Mouse (Mus musculus) intestine, embryonic 16.5 days (tissue): ENCODE measurements around the gene Ski. TPM values are rescaled to one million over a fixed set of nuclear protein-coding genes. Genes with fewer than 3 reads are reported as not detected.

ENCODE experiments used
- ATAC-seq: fragments of 200-750 bp; cut with Nextera tagmentation; 2 replicates; pipeline ENCODE4 v1.8.0; 2017; ENCODE audit warnings: moderate TSS enrichment, moderate library complexity
- H3K27ac ChIP-seq: fragments of 300-500 bp; sonication (generic); 2 replicates; pipeline ENCODE4 v1.5.1; 2014; ENCODE audit warnings: mild to moderate bottlenecking, low read length
- H3K27me3 ChIP-seq: fragments of 300-500 bp; sonication (generic); replicated peaks from 2 replicates; pipeline ENCODE4 v1.6.1; 2014; ENCODE audit warnings: low read length, control low read depth, mixed read lengths; ENCODE audit not compliant: control insufficient read depth, insufficient read depth
- H3K36me3 ChIP-seq: fragments of 300-500 bp; sonication (generic); 2 replicates; pipeline ENCODE4 v1.6.1; 2014; ENCODE audit warnings: low read length, control low read depth; ENCODE audit not compliant: control insufficient read depth, insufficient read depth
- H3K4me1 ChIP-seq: fragments of 300-500 bp; sonication (generic); 2 replicates; pipeline ENCODE4 v1.6.1; 2014; ENCODE audit warnings: low read length, control low read depth, mixed read lengths; ENCODE audit not compliant: control insufficient read depth, insufficient read depth
- H3K4me2 ChIP-seq: fragments of 300-500 bp; sonication (generic); 2 replicates; pipeline ENCODE4 v1.6.1; 2014; ENCODE audit warnings: low read depth, low read length, control low read depth
- H3K4me3 ChIP-seq: fragments of 300-500 bp; sonication (generic); 2 replicates; pipeline ENCODE4 v1.5.1; 2014; ENCODE audit warnings: mild to moderate bottlenecking, low read length
- H3K9ac ChIP-seq: fragments of 300-500 bp; sonication (generic); 2 replicates; pipeline ENCODE4 v1.6.1; 2014; ENCODE audit warnings: low read depth, low read length
- H3K9me3 ChIP-seq: fragments of 300-500 bp; sonication (generic); 2 replicates; pipeline ENCODE4 v1.6.1; 2016; ENCODE audit warnings: low read length, control low read depth; ENCODE audit not compliant: control insufficient read depth
- WGBS: fragments of 180-500 bp; shearing (Covaris S2); extraction: QIAGEN DNeasy Blood & Tissue Kit; methylation state at CpG from one replicate; pipeline ENCODE4 v1.1.7; 2014; 5-methylcytosine and 5-hydroxymethylcytosine counted together
- polyA plus RNA-seq: library from polyadenylated mRNA; unstranded; fragments of >200 nt; fragmentation: Nextera tagmentation; extraction: Ambion mirVana; gene quantifications from 2 replicates; pipeline ENCODE4 v1.2.1, GENCODE M21; 2015

Ski gene
- polyA plus RNA-seq, 1 experiment from 2014 or later, result 11.4 TPM

DNA sequence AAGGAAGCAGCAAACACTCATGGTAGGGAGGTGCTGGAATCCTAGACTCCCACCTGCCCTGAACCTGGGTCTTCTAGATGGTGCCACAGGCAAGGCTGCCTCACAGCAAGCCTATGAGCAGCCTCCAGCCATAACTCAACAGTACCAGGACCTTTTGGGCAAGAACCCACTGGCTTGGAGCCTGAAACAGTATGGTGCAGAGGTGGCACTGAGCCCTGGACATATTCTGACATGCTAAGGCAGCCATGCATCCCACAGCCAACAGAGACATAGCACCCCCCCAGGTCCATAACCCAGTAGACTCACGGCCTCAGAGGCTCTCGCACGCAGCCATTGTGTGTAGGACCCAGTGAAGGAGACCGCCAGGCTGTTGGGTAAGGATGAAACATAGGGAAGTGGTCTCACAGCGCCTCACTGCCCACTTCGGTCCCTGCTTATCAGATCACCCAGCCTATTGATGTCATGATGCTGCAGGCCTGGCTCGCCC is 87.7 kb downstream of the Ski start:
- no peak for ATAC-seq
- H3K27ac ChIP-seq, result no peak overlapping the region
- WGBS, result 88% methylated on average over 7 of the region's 7 CpGs

DNA sequence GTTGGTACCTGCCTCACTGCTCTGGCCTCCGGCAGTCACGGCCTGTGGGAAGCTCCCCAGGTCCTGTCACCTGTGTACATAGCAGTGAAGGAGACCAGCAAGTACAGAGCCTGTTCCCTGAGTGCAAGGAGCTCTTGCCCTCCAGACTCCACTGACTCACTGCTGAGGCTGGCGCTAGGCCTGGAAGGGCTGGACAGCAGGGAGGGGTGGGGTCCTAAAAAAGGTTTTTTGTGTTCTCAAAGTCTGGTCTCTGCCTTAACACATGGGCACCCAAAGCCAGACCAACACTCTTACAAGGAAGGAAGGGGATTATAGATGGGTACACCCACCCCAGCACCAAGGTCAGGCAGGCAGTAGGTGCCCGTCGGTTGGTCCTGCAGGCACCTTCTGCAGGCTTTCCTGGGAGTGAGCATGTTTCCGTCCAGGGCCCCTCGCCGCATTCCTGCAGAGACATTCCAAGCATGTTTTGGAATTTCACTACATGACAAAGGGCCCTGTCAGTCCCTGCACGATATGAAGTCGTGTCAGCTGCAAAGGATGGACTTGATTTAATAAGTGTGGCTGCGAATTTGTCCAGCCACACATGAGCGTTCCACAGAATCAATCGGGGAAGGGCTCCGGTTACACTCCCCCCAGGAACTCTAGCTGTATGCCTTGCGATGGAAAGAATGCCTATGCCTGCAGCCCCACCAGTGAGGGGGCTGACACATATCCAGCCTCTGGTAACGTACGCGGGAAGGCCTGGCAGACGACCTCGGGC is 88.6 kb downstream of the Ski start:
- Histone ChIP-seq H3K27ac (peak overlapping the region; percentile 56; the same call in 1 of the 2 replicates), H3K4me3 (no peak overlapping the region), H3K4me2 (no peak overlapping the region), H3K27me3 (no peaks in the 10 kb centered on the region), H3K9ac (peak overlapping the region; percentile 36; the same call in 1 of the 2 replicates), H3K9me3 (no peaks in the 10 kb centered on the region), H3K36me3 (no peaks in the 10 kb centered on the region), H3K4me1 (peaks cover 30% of the 10 kb centered on the region)
- WGBS, result 36% methylated on average over 20 of the region's 20 CpGs
- ATAC-seq, result peak; percentile 47

More for the DNA sequence above, 87.7 kb downstream of the Ski start:
- peaks cover 28% of the 10 kb centered on the region for H3K4me1 ChIP-seq
- H3K27me3 ChIP-seq, result no peaks in the 10 kb centered on the region
- H3K4me2 ChIP-seq, result no peak overlapping the region
- H3K9me3 ChIP-seq, result no peaks in the 10 kb centered on the region
- H3K9ac ChIP-seq, result no peak overlapping the region
- no peaks in the 10 kb centered on the region for H3K36me3 ChIP-seq
- H3K4me3 ChIP-seq, result no peak overlapping the region

DNA sequence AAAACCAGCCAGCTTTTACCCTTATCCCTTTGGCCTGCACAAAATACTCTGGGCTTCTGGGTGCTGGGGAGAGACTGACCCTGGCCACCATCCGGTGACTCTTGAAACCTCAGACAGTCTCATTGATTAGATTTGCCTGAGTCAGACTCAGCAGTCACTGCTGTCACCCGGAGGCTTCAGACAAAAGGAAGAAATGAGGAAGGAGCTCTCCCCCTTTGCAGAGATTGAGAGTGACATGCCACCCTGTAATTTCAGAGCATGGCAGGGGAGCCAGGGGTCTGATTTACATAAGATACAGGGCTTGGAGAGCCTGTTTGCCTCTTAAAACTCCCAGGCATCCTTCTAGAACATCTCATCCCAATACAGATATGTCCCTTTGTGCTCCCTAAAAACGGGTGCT is 89.2 kb downstream of the Ski start:
- WGBS, result 49% methylated on average over 3 of the region's 3 CpGs
- Histone ChIP-seq H3K4me2 (no peak overlapping the region), H3K4me1 (peaks cover 30% of the 10 kb centered on the region), H3K9me3 (no peaks in the 10 kb centered on the region), H3K4me3 (no peak overlapping the region), H3K27me3 (no peaks in the 10 kb centered on the region), H3K36me3 (no peaks in the 10 kb centered on the region), H3K27ac (peak overlapping the region; percentile 56; the same call in 1 of the 2 replicates), H3K9ac (0 out of 2 replicates have a peak overlapping the region, but pooled peaks have one; percentile 36)
- no peak for ATAC-seq

DNA sequence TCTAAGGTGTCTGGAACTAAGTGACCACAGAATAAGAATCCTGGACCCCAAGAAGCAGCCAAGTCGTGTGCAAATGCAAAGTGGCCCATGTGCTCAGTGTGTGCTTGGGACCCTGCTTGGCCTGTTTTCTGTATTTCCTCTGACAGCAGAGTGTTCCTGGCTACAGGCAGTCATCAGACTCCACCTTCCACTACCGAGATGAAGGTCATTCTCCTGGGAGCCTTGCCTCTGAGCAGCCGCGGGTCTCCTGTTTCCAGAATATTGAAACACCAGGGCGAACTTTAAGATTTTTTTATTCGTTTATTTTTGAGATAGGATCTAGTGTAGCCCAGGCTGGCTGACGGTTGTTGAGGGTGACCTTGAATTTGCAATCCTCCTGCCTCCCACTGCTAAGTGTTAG is 91.8 kb downstream of the Ski start:
- Histone ChIP-seq H3K27me3 (no peaks in the 10 kb centered on the region), H3K4me3 (no peak overlapping the region), H3K36me3 (no peaks in the 10 kb centered on the region), H3K9me3 (no peaks in the 10 kb centered on the region), H3K9ac (peak overlapping the region; percentile 40; the same call in 1 of the 2 replicates), H3K4me1 (peaks cover 25% of the 10 kb centered on the region), H3K27ac (peak overlapping the region; percentile 61), H3K4me2 (no peak overlapping the region)
- ATAC-seq, result no peak
- WGBS, result 57% methylated on average over 7 of the region's 7 CpGs

DNA sequence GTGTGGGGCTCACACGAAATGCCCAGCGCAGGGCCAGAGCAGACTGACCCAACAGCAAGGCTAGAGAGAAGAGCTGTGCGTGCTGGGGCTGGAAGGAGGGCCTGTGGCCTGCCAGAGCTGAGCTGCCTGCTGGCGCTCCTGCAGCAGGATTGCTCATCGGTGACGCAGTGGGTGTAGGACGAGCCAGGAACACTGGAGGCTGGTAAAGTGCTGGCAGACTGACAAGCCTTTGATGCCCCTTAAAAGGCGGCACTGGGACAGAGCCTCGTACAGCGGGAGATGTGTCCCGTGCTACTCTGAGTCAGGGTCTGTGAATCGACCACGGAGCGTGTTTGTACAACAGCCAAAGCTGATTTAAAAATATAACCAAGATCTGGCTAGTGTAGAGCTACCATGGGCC is 92.4 kb downstream of the Ski start:
- 71% methylated on average over 14 of the region's 14 CpGs for WGBS
- H3K9ac ChIP-seq, result peak overlapping the region; percentile 40; the same call in 1 of the 2 replicates
- ATAC-seq, result no peak; the same call in 1 of the 2 replicates

DNA sequence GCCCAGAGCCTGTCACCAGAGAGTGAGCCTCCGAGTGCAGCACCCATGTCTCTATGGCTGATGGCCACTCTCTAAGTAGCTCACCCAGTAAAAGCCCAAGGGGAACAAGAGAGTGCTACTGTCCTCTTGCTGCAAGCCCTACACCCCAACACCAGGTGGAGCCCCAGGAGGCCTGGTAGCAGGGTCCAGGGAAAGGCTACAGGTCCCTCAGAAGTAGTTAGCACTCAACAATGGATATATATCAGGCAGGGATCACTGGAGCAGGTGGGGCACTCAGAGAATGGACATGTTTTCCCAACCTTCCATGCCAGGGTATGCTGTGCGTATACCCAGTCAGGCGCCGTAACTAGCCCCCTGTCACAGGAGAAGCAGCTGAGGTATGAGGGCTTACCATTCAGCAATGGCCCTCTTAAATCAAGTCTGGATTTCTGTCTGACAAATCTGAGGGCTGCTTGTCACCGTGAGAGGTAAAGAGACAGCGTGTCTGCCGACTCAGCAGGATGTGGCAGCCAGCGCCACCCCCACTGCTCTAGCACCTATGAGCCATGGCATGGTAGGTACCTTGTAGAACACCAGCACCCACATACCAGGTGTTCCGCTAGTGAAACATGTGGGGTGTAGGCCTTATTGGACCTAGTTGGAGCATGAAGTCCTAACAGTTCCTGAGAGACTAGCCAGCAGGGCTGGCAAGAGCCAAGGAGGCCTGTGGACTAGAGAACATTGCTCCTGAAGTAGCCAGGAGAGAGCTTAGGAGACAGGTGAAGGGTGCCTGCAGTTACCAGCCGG is 93.1 kb downstream of the Ski start:
- peak overlapping the region; percentile 40; the same call in 1 of the 2 replicates for H3K9ac ChIP-seq
- H3K27ac ChIP-seq, result peak overlapping the region; percentile 65
- H3K4me1 ChIP-seq, result peaks cover 28% of the 10 kb centered on the region
- H3K9me3 ChIP-seq, result no peaks in the 10 kb centered on the region
- ATAC-seq, result no peak
- H3K4me2 ChIP-seq, result no peak overlapping the region
- H3K36me3 ChIP-seq, result no peaks in the 10 kb centered on the region
- no peaks in the 10 kb centered on the region for H3K27me3 ChIP-seq
- 90% methylated on average over 10 of the region's 10 CpGs for WGBS
- H3K4me3 ChIP-seq, result no peak overlapping the region

More for the DNA sequence above, 92.4 kb downstream of the Ski start:
- peak overlapping the region; percentile 65 for H3K27ac ChIP-seq
- H3K4me3 ChIP-seq, result no peak overlapping the region
- no peaks in the 10 kb centered on the region for H3K9me3 ChIP-seq
- H3K4me1 ChIP-seq, result peaks cover 24% of the 10 kb centered on the region
- H3K27me3 ChIP-seq, result no peaks in the 10 kb centered on the region
- no peaks in the 10 kb centered on the region for H3K36me3 ChIP-seq
- H3K4me2 ChIP-seq, result no peak overlapping the region

DNA sequence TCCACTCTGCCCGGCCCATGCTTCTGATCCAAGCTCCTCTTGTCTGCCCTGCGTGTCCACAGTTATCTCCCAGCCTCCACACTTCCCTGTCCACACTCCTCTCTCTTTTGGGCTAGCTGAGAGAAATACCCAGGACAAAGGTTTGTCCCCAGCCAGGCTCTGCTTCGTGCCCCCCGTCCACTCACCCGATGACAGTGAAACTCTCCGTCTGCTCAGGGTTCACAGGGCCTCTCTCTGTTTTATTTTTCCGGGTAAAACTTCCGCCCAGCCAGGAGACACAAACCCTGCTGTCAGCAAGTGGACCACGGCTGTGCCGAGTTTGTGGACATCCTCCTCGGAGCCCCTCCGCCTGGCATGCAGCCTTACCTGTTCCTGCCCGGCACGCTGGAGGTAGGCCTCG is 94.0 kb downstream of the Ski start:
- ATAC-seq, result no peak

DNA sequence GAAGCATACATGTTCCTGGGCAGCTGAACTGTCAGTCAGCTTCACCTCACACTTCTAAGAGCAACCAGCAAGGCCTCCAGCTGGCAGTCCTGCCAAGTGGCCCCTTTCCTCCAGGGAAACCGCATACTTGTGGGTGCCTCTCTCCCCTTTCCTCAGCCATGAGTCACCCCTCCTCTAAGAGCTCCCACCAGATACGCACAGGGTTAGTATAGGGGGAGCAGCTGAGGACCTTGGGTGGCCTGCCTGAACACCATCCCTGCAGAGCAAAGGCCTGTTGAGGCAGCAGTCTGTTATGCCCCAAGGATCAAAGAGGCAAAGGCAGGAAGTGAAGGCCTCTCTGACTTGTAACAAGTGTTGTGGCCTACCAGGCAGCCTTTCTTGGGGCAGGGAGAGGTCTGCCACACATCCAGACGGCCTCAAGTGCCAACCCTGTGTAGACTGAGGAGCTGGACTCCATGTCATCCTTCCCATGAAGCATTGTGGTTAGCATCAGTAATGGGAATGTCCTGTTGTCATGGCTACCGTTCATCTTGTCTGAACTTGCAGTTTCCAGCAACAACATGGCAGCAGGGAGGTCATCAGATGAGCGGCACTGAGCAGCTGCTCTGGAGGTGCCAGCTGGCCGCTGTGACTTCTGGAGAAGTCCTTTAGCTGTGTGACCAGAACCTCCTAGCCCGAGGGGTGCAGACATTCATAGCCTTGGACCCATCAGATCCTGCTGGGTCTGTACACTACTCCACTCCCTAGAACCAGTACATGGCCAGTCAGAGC is 95.6 kb downstream of the Ski start:
- Histone ChIP-seq H3K9ac (no peak overlapping the region), H3K27ac (no peak overlapping the region)
- WGBS, result 79% methylated on average over 7 of the region's 7 CpGs

More for the DNA sequence above, 94.0 kb downstream of the Ski start:
- peaks cover 28% of the 10 kb centered on the region for H3K4me1 ChIP-seq
- H3K36me3 ChIP-seq, result no peaks in the 10 kb centered on the region
- H3K27me3 ChIP-seq, result no peaks in the 10 kb centered on the region
- no peak overlapping the region for H3K9ac ChIP-seq
- WGBS, result 89% methylated on average over 15 of the region's 15 CpGs
- no peak overlapping the region for H3K27ac ChIP-seq
- H3K4me3 ChIP-seq, result no peak overlapping the region
- H3K9me3 ChIP-seq, result no peaks in the 10 kb centered on the region
- no peak overlapping the region for H3K4me2 ChIP-seq

DNA sequence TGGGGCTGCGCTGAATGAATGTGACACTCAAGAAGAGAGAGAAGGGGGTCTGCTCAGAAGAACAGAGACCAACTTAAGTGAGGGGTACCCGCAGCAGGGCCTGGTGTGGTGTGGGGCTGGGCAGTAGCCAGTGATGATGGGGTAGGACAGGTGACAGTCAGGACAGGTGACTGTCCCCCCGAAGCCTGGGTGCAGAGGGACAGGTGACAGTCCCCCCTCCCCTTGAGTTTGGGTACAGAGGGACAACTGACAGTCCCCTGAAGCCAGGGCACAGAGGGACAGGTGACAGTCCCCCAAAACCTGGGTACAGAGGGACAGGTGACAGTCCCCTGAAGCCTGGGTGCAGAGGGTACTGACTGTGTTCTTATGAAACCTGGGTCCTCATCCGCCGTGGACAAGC is 96.2 kb downstream of the Ski start:
- no peak overlapping the region for H3K4me3 ChIP-seq
- ATAC-seq, result no peak
- H3K27me3 ChIP-seq, result no peaks in the 10 kb centered on the region
- no peak overlapping the region for H3K27ac ChIP-seq
- no peaks in the 10 kb centered on the region for H3K9me3 ChIP-seq
- H3K4me1 ChIP-seq, result peaks cover 46% of the 10 kb centered on the region
- no peak overlapping the region for H3K4me2 ChIP-seq
- 90% methylated on average over 5 of the region's 5 CpGs for WGBS
- H3K36me3 ChIP-seq, result no peaks in the 10 kb centered on the region
- peak overlapping the region; percentile 3; the same call in 1 of the 2 replicates for H3K9ac ChIP-seq

More for the DNA sequence above, 95.6 kb downstream of the Ski start:
- no peaks in the 10 kb centered on the region for H3K9me3 ChIP-seq
- H3K27me3 ChIP-seq, result no peaks in the 10 kb centered on the region
- H3K4me1 ChIP-seq, result peaks cover 41% of the 10 kb centered on the region
- H3K4me3 ChIP-seq, result no peak overlapping the region
- H3K4me2 ChIP-seq, result no peak overlapping the region
- no peaks in the 10 kb centered on the region for H3K36me3 ChIP-seq
- no peak for ATAC-seq
